Mouse (Mus musculus) embryo, embryonic 10.5 days (tissue): ENCODE data around the gene Kcnc1.
A peak's percentile ranks its signal among the peaks of the same experiment; 100 is the strongest.

Experiments
- DNase-seq: peaks from one replicate; pipeline ENCODE4 v3.0.0-alpha.2; 2015; ENCODE audit warnings: low spot score

The Kcnc1 gene

DNA sequence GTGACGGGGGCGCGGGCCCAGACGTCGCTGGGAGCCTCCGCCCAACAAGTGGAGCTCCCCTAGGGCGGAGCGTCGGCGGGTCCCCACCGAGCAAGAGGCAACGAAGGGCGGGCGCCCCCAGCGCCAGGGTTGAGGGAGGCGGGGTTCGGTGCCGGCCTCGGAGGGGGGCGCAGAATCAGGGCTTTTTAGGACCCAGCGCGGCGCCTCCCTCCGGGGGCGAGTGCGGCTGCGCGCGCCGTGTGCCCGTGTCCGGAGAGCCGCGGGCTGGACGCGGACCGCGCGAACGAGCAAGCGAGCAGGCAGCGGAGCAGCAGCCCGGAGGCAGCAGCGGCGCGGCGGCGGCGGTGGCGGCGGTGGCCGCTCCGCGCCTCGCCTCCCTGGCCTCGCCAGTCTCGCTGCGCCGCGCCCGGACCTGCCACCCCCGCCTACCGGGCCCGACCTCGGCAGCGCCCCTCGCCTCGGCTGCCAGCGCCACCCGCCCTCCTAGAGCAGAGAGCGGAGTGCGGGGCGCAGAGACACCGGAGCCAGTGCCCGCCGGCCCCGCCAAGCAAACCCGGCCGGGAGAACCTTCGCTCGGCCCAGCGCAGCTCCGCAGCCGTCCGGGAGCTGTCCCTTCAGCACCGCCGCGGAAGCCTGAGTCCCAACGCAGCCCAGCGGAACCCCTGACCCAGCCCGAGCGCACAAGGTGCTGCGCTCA is at the start of gene Kcnc1:
TSS of gene Kcnc1 (plus strand) at position 267 of the 697 bp plus-strand sequence.
- peak; percentile 83 for DNase-seq

DNA sequence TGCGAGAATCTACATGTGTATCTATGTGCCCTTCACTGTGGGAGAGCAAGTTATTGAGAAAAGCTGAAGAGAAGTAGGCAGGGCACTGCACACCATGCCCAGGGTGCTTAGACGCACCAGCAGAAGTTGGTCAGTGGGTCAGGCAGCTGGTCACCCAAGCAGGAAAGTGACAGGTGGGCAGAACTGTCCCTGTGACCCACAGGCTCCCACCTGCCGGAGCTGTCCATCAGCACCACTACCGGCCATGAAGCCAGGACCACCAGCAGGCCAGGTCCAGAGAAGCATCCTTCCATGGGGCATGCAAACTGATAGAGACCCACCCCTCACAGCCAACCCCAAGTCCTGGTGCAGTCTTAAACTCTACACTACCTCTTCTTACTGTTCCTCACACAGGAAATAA is 48.6 kb upstream of the Kcnc1 start:
- no peak for DNase-seq

DNA sequence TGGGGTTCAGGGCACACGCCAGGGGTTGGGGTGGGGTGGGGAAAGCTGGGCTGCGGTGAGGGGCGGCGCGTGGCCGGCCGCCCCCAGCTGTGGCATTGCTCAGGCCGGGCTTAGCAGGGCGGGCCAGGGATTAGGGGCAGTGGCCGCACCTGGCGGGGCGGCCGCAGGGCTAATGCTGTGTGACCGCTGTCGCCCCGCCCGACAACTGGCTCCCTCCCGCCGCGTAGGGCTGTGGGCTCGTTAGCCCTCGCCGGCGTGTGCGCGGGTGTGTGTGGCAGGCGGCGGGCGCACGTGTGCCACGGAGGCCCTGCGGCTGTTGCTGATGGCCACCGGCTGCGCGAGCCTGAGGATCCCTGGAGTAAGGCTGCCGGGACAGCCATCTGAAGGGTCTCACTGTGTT is 47.5 kb upstream of the Kcnc1 start:
- DNase-seq: peak; percentile 3

DNA sequence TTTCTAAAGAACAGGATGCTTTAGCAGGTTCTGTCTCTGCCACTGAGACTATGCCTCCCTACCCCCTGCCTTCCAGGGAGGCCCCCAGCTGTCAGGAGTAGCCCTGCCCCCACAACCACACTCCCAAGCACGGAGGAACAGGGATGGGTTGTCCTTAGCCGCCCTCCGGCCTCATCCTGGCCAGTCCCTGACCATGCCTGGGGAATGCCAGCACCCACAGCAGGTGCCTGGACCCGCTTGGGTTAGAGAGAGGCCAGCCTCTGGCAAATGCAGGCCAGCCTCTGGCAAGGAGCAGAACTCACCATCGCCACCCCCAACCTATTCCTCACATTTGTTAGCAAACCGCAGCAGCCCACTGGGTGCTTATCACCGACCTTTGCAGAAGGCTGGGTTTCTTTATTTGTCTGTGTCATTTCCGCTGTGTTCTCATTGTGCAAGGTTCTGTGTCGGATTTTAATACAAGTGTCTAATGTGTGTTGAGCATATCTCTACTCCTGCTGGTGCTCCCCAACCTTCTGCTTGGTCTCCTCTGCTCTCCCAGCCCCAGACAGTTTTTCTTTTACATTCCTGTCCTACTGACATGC is 46.1 kb upstream of the Kcnc1 start:
- no peak for DNase-seq

DNA sequence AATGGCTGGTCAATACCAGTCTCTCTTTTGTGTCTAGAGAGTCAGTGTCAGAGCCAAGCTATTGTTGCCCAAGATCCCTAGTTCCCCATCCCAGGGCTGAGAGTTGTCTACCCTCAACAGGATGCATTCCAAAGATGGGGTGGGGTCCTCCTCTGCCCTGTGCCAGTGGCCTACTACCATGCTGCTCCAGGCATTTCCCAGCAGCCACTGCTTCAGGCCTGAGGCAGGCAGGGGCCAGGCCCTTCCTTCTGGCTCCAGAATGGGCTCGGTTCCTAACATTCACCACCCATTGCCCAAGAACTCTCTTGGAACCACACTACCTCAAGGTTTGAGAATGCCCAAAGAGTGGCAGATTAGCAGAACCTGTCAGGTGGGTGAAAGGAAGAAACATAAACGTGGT is 43.5 kb upstream of the Kcnc1 start:
- no peak for DNase-seq

- DNase-seq: peak; percentile 26
Observed at GRCm38 (mm10) chr7:46353216-46353615, 43.1 kb upstream of the Kcnc1 start.

DNA sequence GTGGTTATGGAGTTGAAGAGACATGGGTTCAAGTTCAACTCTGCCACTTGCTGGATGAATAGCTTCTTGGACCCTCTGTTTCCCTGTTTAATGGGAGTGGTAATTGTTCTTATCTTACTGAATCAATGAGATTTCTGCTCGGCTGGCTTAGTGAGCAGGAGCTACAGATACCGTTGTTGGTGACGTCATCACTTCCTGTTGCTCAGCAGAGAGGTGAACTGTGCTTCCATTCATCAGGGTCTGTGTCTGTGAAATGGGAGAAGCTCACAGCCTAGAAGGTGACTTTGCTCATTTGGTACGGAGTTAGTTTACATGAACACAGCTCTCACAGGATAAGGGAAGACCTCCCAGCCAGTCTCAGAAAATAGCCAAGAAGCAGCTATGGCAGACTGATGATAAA is 42.4 kb upstream of the Kcnc1 start:
- no peak for DNase-seq

- no peak for DNase-seq
Observed at GRCm38 (mm10) chr7:46361776-46362175, 34.5 kb upstream of the Kcnc1 start.

- no peak for DNase-seq
Observed at GRCm38 (mm10) chr7:46364154-46364553, 32.1 kb upstream of the Kcnc1 start.

GRCm38 (mm10) chr7:46365810-46366209 is 30.5 kb upstream of the Kcnc1 start:
- no peak for DNase-seq

- no peak for DNase-seq
Observed at GRCm38 (mm10) chr7:46371104-46371503, 25.2 kb upstream of the Kcnc1 start.

- no peak for DNase-seq
Observed at GRCm38 (mm10) chr7:46376172-46377007, 19.9 kb upstream of the Kcnc1 start, which contains the start of gene Myod1. Gene Myod1, plus strand, starts transcription at chr7:46376474.

- peak; percentile 64 for DNase-seq
Observed at GRCm38 (mm10) chr7:46377008-46377346, 19.3 kb upstream of the Kcnc1 start.

DNA sequence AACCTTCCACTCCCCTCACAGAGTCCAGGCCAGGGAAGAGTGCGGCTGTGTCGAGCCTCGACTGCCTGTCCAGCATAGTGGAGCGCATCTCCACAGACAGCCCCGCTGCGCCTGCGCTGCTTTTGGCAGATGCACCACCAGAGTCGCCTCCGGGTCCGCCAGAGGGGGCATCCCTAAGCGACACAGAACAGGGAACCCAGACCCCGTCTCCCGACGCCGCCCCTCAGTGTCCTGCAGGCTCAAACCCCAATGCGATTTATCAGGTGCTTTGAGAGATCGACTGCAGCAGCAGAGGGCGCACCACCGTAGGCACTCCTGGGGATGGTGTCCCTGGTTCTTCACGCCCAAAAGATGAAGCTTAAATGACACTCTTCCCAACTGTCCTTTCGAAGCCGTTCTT is 18.2 kb upstream of the Kcnc1 start:
- DNase-seq: peak; percentile 43

DNA sequence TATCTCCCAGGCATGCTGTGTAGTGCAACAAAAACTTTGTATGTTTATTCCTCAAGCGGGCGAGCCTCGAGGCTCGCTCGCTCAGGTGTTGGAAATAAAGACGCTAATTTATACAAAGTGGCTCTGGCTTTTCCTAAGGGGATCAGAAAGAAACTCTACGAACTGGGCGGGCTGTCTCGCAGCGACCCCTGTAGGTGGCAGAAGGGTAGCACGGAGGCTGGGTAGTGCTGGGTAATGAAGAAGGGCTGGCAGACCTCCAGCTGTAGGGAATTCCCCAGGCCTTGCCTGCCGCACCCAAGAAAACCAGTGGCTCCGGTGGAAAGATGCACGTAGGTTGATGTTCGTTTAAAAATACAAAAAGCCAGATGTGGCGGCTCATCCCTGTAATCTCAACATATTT is 17.3 kb upstream of the Kcnc1 start:
- DNase-seq: peak; percentile 65

- DNase-seq: no peak
Observed at GRCm38 (mm10) chr7:46380625-46381024, 15.7 kb upstream of the Kcnc1 start.

GRCm38 (mm10) chr7:46387430-46387829 is 8.9 kb upstream of the Kcnc1 start:
- no peak for DNase-seq

DNA sequence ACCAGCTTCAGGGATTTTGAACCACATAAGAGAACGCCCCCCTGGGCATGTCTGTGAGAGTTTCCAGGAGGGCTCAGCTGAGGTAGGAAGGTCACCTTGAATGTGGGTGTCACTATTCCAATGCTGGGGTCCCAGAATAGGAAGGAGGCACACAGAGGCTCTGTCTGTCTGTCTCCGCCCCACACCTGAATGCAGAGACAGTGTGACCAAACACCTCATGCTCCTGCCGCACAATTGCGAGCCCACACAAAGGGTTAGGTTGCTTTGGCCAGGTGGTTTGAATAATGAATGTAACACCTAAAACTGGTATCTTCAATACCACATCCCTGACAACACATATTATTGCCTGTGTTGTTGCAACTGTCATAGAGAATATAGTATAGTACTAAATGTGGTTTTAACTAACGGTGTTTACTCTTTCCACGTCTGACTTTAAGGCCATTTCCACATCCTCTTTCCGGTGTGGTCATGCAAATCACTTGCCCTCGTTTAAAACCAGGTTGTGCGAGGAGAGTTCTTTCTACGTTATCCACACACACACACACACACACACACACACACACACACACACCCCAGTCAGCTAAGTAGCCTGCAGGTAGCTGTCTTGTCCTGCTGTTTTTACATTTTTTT is 6.7 kb upstream of the Kcnc1 start:
- DNase-seq: no peak

- no peak for DNase-seq
Observed at GRCm38 (mm10) chr7:46390226-46390625, 6.1 kb upstream of the Kcnc1 start.

DNA sequence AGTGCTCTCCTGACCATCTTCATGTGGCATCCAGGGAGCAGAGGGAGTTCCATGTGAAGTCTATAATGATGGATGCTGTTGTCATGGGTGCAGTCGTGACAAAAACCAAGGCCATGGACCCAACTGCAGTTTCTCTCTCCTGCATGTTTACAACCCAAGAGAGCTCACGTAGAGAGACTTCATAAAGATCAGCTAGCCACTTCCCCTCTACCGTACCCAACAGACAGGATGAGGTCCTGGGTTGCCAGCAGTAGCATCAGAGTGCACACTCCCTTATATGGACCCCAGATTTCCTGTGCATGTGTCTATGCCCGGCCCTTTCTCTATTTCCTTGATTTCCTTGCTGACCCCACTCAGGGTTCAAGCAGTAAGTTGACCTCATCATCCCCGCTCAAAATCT is 4.6 kb upstream of the Kcnc1 start:
- no peak for DNase-seq

- peak; percentile 88 for DNase-seq
Observed at GRCm38 (mm10) chr7:46393116-46393515, 3.2 kb upstream of the Kcnc1 start.

GRCm38 (mm10) chr7:46393718-46394511 is 2.4 kb upstream of the Kcnc1 start:
- no peak for DNase-seq
